Mouse (Mus musculus) mouse trophoblast stem cell (cell line): ENCODE measurements around the gene Cyp2w1.
"Not testable (repeated sequence)": the region's sequence is repeated elsewhere in the genome, so short reads cannot be mapped to it uniquely, and the experiment has no call there.

Source experiments
- in situ Hi-C, 2 experiments: fragments of 300-500 bp; cut with MseI, MboI; formaldehyde crosslinking; loops; 2 replicates in 1 of 2; 3 replicates in 1 of 2; pipeline ENCODE4 v1.15.1; 2025

Gene Cyp2w1

DNA sequence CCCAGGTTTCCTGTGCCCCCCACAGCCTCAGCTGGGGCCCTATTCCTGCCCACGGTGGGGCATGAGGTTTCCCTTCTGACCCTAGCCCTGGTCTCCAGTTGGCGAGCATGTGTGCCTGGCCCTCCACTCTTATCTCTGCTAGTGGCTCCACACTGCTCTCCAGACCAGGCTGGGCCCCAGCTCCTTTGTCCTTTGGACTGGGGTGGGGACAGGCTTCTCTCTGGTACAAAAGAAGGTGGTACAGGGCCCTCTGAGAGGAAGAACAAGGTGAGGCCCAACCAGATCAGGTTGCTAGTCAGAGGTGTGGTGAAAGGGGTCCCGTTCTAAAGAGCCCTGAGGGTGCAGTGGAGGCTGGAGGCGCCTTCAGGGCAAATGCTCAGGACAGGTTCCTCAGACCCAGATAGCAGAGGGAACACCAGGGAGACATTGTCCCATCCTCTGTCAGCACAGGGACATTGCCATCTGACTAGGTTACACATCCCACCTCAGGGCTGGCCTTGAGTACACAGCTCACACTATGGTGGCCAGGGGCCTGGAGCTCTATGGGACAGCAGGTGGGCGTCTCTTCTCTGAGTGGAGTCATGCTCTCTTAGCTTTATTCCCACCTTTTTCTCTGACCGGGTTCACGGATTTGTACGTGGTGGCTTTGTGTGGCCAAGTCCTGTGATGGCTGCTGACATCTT lies 19.7 kb upstream of the Cyp2w1 start:
- in situ Hi-C loops: no loop called here

DNA sequence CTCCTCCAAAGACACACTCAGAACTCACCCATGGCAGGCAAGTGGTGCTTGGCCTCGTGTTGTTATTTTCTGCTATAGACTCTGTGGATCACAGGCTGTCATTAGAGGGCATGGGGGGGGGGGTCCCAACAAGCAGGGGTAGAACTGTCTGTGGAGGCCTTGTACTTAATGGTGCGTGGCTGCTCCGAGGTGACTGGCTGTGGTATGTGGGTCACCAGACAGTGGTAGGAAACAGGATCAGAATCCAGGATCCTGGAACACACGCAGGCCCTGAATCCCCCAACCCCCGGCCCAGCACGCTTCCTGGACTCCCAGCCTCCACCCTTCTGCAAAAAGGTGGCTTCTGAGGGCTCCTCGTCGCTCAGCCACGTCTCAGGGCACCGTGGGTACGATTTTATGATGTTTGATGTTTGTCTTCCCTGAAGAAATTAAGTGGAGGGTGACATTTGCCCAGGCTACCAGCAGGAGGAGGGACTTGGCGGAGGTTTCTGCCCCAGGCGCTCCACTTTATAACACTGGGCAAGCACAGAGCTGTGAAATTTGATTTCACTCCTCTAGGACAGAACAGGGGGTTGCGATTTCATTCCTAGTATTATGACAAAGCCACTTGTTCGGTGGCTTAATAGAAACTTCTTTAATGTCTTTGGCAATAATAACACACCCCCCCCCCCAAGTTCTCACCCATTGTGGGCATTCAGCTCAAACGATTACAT lies 19.0 kb upstream of the Cyp2w1 start:
- in situ Hi-C loops: no loop called here

DNA sequence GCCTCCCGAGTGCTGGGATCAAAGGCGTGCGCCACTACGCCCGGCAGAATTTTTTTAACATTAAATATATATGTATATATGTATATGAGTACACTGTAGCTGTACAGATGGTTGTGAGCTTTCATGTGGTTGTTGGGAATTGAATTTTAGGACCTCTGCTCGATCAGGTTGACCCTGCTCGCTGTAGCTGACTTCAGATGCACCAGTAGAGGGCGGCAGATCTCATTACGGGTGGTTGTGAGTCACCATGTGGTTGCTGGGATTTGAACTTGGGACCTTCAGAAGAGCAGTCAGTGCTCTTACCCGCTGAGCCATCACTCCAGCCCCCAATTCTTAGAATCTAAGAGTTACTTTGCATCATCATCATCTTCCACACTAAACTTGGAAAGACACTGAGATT lies 18.0 kb upstream of the Cyp2w1 start:
- in situ Hi-C loops: not testable (repeated sequence)

DNA sequence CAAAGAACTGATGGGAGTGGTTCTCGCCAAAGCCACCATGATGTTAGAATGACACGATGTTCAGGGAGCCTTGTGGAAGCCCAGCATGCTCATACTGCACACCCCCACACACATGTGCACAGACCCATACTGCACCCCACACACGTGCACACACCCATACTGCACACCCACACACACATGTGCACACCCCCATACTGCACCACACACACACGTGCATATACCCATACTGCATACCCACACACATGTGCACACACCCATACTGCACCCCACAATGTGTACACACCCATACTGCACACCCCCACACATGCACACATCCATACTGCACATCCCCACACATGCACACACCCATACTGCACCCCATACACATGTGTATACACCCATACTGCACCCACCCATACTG lies 16.8 kb upstream of the Cyp2w1 start:
- in situ Hi-C loops: no loop called here

DNA sequence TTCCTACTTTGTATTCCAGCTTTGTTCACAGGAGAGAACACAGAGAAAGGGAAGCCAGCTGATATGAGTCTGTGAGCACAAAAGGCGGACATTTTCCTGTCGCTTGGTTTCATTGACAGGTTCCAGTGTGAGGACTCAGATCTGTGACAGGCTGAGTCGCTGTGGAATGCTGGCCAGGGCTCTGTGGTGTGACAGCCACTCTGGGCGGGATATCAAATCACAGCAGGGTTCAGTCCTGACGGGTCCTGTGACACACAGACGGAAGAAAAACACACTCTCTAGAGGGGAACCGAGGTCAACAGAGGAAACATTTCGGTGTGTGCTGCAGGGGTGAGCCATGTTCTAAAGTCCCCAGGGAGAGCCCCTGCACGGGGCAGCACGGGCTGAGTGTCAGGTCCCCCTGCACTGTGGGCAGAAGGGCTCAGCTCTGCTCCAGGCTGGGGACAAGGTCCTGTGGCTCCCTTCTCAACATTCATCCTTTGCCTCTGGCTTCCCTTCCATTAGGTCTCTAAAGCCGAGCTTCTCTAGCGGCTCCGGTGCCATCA lies 14.5 kb upstream of the Cyp2w1 start:
- in situ Hi-C loops: no loop called here

DNA sequence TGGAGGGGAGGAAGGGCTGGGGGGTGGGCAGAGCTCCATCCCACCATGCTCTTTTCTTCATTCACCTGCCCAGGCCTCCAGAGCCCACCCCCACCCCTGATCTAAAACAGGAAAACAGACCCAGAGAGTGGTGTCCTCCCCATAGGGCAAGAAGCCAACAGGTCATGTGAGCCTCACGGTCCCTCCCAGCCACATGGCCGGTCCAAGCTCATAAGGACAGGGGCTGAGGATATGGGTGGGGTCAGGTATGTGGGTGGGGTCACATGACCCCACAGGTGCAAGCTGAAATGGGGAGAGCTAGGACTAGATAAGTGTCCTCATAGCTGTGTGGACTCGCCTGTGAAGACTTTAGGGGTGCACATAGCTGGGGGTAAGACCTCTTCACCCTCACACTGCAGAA lies 14.0 kb upstream of the Cyp2w1 start:
- in situ Hi-C loops: no loop called here

DNA sequence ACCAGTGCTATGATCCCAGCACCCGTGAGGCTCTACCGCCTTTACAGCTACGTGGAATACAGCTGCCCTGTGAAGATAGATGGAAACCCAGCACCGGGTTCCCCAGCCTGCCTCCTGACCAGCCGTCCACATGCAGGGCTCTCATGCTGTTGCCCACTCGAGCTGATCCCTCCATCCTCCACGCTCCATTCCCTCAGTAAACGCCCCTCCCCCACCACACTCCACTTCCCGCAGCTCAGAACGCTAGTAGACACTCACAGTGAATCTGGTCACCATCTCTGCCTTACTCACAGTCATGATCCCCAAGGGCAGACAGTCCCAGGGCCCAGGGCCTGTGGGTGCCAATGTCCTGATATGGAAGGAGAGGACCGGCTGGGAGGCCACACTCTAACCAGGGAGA lies 13.5 kb upstream of the Cyp2w1 start:
- in situ Hi-C loops: no loop called here

DNA sequence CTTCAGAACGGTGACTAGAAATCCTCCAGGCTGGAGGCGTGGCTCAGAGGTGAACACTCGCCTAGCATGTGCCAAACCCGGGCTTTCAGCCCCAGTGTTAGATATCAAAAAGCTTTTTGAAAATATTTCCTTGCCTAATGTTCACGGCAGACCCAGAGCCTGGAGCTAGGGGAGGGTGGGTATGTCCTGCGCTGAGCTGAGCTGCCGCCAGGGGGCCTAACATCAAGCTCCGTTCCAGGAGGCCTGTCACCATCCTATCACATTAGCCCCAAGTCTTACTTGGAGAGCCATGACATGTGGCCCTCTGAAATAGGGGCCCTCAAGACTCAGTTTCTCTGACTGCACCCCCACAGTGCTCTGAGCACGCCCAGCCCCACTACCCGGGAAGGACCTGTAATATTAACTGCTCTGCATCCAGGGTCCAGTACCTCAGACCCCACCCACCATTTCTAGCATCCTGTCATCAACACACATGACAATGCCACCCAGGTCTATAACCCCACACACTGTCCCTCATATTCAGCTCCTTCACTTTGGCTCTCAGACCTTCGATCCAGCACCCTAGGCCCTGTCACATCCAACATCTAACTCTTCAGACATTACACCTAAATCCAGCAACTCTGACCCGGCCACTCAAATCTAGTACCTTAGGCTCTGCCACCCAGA lies 8.3 kb upstream of the Cyp2w1 start:
- in situ Hi-C loops: no loop called here

DNA sequence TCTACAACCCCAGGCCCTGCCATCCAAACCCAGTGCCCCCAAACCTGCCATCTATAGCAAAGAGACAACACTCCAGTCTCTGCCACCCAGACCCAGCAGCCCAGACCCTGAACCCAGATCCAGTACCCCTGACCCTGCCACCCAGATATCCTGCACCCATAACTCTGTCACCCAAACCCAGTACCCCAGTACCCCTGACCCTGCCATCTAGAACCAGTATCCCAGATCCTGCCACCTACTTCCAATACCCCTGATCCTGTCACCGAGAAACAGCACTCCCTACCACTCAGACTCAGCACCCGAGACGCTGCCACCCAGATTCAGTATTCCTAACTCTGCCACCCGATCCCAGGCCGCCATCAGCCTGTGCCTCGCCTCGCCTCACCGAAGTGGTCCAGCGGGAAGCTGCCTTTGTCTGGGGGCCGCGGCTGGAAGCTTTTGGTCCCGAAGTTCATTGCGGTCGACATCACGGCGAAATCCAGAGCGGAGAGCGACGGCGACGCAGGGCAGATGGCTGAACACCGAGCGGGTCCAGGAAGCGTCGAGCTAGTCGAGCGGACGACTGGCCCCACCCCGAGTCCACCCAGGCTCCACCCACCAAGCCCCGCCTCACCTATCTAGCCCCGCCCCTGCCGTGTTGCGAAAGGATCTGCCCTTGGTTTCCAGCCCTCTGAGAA lies 7.6 kb upstream of the Cyp2w1 start:
- in situ Hi-C loops: no loop called here

DNA sequence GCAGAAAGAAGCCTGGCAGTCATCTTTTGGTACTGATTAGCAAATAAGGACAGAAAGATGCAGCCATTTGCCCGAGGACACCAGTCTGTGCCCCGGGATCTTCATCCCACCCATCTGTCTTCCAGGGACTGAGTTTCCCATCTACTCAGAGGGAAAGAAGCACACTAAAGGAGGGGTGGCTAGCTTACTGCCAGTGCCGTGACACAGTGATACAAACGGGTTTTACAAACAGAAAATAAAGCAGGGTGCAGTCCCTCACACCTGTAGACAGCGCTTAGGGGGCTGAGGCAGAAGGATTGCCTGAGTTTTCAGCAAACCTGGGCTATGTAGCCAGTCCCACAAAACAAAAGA lies 7.1 kb upstream of the Cyp2w1 start:
- in situ Hi-C loops: no loop called here

DNA sequence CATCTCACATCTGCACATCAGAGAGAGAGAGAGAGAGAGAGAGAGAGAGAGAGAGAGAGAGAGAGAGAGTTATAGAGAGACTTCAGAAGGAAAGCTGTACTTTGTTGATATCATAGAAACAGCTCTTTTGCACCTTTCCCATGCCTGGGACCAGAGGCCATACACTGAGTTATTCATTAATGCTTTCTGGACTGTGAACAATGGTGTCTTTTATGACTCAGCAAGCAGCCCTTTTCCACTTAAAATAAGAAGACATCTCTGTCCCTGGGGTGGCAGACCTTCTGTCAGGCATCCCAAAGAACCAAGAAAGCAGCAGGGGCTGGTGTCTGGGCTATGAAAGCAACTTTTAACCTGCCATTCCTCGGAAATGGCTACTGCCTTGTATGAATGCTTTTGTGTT lies 5.2 kb upstream of the Cyp2w1 start:
- in situ Hi-C loops: no loop called here

DNA sequence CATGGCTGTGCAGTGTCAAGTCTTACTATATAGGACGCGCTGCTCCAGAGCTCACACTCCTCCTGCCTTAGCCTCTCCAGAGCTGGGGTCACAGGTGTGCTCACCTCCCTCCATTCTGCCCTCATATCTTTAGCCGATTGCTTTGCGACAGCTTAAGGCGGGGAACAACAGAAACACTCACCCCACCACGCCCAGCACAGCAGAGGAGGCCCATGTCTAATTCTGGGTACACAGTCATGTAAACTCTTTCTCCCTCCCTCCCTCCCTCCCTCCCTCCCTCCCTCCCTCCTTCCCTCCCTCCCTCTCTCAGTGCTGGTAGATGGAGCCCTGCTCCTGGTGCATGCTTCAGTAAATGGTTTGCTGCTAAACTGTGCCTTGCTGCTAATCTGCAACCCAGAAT lies 2.7 kb upstream of the Cyp2w1 start:
- in situ Hi-C loops: no loop called here

DNA sequence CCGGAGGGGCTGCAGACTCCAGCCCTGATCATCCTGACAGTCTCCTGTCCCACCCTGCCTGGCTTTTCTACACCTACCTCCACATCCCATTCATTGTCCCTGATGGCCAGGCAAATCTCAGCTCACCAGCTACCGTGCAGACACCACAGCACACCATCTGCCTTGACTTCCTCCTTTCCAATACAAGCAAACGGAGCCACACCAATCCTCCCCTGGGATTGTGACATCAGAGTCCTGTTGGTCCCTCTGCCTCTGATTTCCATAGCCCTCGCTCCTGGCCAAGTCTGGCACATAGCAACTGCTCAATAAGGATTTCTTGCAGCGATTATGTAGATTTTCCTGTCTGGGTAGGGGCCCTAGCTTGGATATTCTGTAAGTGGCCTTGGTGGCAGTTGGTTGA lies 1.3 kb upstream of the Cyp2w1 start, which contains the start of gene Cox19:
Cox19 (minus strand) TSS at position 285 of the 400 bp plus-strand sequence.
- in situ Hi-C loops: no loop called here

DNA sequence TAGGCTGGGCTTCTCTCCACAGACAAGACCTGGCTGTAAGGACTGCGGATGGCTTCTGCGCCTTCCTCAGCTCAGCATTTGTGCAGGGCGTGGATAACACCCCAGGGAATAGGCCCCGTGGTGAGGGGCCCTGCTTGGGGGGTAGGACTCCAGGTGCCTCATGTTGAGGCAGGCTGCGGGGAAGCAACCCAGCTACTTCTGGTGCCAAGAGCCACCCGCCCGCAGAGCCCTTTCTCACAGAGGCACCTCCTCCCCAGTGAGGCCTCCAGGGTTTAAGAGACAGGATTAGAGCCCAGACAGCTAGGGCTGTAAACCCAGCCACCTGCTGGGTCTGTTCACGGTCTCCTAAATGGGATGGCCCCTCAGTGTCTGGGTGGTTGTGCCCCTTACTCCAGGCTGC lies 789 bp upstream of the Cyp2w1 start:
- in situ Hi-C loops: no loop called here

DNA sequence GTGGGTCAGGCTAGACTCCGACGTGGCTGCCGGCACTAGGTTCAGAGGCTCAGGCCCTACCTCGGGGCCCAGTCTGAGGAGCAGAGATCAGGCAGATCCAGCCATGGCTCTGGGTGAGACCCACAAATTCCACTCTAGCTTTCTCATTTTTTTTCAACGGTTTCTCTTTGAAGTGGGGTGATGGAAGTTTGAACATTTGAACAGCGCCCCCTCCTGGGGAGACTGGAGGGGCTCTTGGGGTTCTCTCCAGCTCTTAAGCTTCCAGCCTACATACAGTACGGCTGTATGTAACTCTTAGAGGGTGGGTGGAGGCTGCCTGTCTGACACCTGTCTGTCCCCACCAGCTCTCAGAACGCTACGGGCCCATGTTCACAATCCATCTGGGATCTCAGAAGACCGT lies 1.1 kb downstream of the Cyp2w1 start:
- in situ Hi-C loops: no loop called here

DNA sequence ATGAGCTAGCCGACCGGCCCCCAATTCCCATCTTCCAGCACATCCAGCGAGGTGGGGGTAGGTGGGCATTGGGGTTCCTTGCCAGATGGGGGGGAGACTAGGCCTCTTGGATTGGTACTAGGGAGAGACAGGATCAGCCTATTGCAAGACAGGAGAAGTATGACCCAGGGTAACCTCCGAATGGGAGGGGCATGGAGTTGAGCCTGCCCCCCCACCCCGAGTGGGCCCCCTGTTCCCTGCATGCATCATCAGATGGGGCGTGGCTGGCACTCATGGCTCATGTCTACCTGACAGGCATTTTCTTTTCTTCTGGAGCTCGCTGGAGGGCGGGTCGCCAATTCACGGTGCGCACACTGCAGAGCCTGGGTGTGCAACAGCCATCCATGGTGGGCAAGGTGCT lies 1.5 kb downstream of the Cyp2w1 start:
- in situ Hi-C loops: no loop called here

DNA sequence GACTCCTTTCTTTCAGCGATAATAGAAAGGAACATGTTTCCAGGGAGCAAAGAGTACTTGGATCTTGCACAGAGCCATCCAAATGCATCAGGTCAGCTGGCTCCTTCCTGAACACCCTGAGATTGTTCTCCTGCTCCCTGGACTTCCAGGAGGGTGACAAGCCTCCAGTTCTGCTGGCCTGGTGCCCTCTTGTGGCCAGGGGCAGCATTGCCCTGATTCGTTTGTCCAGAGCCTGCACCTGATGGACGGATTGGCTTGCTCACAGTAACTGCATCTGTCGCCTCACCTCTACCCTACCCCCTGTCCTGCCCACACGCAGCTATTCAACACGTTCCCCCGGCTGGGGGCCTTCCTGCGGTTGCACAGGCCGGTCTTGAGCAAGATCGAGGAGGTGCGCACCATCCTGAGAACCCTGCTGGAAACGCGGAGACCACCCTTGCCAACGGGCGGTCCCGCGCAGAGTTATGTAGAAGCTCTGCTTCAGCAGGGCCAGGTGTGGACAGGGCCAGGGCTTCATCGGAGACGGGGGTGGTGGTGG lies 2.9 kb downstream of the Cyp2w1 start:
- in situ Hi-C loops: no loop called here

DNA sequence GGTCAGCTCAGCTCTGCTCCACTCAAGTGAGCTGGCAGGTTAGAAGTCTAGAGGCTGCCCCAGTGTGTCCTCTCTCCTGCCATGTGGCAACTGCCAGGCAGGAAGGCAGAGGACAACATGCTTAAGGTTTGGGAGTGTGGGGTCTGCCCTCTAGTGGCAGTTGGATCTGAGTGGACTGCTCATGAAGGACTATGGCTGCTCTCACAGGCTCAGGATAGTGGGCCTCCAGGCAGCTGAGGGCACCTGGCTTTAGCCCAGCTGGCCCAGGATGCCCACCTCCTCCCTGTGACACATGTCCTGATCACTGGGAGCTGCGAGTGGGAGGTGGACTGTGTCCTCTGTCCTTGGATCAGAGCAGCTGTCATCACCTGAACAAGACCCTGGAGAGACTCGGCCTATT lies 6.2 kb downstream of the Cyp2w1 start:
- in situ Hi-C loops: no loop called here

DNA sequence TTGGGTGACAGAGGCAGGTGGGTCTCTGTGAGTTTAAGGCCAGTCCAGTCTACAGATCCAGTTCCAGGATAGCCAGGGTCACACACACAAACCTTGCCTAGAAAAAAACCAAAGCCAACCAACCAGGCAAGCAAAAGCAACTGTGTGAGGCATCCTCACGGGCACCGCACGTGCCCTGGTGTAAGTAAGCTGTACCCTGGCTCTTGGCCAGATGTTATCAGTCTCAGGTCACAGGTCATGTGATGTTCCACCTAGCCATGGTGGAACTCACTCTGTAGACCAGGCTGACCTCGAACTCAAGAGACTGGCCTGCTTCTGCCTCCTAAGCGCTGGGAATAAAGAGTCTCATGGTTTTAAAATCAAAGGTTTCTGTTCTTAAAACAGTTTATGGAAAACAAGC lies 6.8 kb downstream of the Cyp2w1 start:
- in situ Hi-C loops: no loop called here

DNA sequence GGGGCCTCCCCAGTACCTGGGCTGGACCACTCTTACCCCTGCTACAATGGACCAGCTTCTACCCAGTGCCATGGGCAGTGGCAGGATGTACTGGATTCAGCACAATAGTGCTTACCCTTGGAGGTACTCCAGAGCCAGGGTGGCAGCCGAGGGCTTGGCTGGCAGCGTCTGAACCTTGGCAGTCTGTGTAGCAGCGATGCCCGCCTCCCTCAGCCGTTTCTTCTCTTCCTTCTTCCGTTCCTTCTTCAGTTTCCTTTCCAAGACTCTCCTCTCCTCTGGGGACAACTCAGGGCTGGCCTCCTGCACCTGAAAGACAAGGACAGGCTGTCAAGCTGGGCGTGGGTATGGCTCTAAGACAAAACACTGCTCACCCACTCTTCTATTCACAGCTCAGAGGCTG lies 11.4 kb downstream of the Cyp2w1 start:
- in situ Hi-C loops: no loop called here

DNA sequence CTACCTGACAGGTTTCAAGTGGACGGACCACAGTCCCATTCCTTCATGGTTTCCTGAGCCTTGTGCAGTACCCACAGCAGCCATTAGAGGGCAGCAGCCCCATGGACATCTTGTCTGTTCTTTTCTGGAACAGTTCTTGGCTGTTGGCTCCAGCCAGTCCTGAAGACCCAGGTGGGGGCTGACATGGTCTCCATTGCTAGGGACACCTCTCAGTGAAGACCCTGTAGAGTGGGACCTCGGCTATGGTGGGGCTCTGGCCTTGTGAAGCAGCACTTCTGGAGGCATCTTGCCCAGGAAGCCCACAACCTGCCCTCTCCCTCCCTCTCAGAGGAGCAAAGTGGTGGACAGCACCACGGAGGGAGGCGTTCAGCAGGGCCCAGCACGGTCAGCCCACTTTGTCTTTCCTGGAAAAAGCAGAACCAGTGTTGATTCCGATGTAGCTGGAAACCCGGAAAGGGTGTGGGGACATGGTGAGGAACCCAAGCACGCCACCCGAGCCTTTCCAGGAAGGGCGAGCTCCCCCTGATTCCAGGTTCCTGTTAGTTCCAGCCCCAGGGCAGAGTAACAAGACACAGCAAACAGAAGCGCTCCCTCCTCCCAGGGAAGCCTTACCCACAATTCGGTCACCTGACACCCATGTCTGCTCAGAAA lies 12.0 kb downstream of the Cyp2w1 start:
- in situ Hi-C loops: no loop called here
